Mouse (Mus musculus) megakaryocyte, embryonic 14.5 days (primary cell): Measurements from ENCODE around the gene Prdm11.

Experiments
- FLI1 ChIP-seq: IDR thresholded peaks from 2 replicates; pipeline ENCODE4 v1.6.1; 2012; ENCODE audit warnings: low read length, inconsistent platforms, mixed read lengths
- GATA1 ChIP-seq: IDR thresholded peaks from 3 replicates; pipeline ENCODE4 v1.6.1; 2012; ENCODE audit warnings: mixed read lengths, low read length, inconsistent platforms, borderline replicate concordance

GRCm38 (mm10) chr2:92972071-92972470 lies 73.9 kb downstream of the Prdm11 start:
- no peak for TF ChIP-seq GATA1
- no peak for TF ChIP-seq FLI1
